Mouse (Mus musculus) ES-E14 (cell line): ENCODE measurements around the gene Fnip1. TPM values are rescaled to one million over a fixed set of nuclear protein-coding genes. Genes with fewer than 3 reads are reported as not detected.

Experiments used
- DNase-seq: peaks from one replicate; pipeline ENCODE4 v3.0.0-alpha.2; 2013; ENCODE audit warnings: low read depth, low spot score
- H3K27ac ChIP-seq: 2 replicates; pipeline ENCODE4 v1.5.1; 2012; ENCODE audit warnings: low read depth, mild to moderate bottlenecking, low read length, moderate library complexity, mixed read lengths; ENCODE audit not compliant: poor library complexity, insufficient read depth, severe bottlenecking
- H3K36me3 ChIP-seq: 2 replicates; pipeline ENCODE4 v1.6.1; 2012; ENCODE audit warnings: mild to moderate bottlenecking, low read length, moderate library complexity, mixed read lengths; ENCODE audit not compliant: control insufficient read depth, poor library complexity, insufficient read depth, severe bottlenecking
- H3K4me1 ChIP-seq, 2 experiments: fragments of 150-350 bp in 1 of 2; sonication (generic) in 1 of 2; 2 replicates each; pipeline ENCODE4 v1.6.1; 2012; ENCODE audit warnings: low read length in 2 of 2, mild to moderate bottlenecking in 1 of 2, mixed read lengths in 1 of 2; ENCODE audit not compliant: control insufficient read depth in 2 of 2, insufficient read depth in 2 of 2, poor library complexity in 1 of 2
- H3K4me3 ChIP-seq, 2 experiments: fragments of 150-350 bp in 1 of 2; sonication (generic) in 1 of 2; 2 replicates each; pipeline ENCODE4 v1.5.1; 2012; ENCODE audit warnings: low read length in 2 of 2, low read depth in 1 of 2, mild to moderate bottlenecking in 1 of 2, mixed read lengths in 1 of 2; ENCODE audit not compliant: insufficient read depth in 1 of 2, poor library complexity in 1 of 2, severe bottlenecking in 1 of 2
- H3K9ac ChIP-seq: 2 replicates; pipeline ENCODE4 v1.6.1; 2012; ENCODE audit warnings: low read depth, mild to moderate bottlenecking, low read length, mixed read lengths; ENCODE audit not compliant: poor library complexity, insufficient read depth, severe bottlenecking
- H3K9me3 ChIP-seq: fragments of 150-350 bp; sonication (generic); 2 replicates; pipeline ENCODE4 v1.6.1; 2012; ENCODE audit warnings: low read depth, mild to moderate bottlenecking, low read length; ENCODE audit not compliant: control insufficient read depth, insufficient read depth
- CHD2 ChIP-seq: IDR thresholded peaks from 2 replicates; pipeline ENCODE4 v1.6.1; 2014; ENCODE audit warnings: mild to moderate bottlenecking, low read depth, low read length, inconsistent platforms
- HCFC1 ChIP-seq: IDR thresholded peaks from 2 replicates; pipeline ENCODE4 v1.6.1; 2012; ENCODE audit warnings: low read length, inconsistent platforms, borderline replicate concordance; ENCODE audit not compliant: insufficient read depth
- MAFK ChIP-seq: IDR thresholded peaks from 2 replicates; pipeline ENCODE4 v1.6.1; 2014; ENCODE audit warnings: mild to moderate bottlenecking, low read depth, low read length, inconsistent platforms; ENCODE audit not compliant: insufficient read depth
- ZC3H11A ChIP-seq: IDR thresholded peaks from 2 replicates; pipeline ENCODE4 v1.6.1; 2012; ENCODE audit warnings: low read depth, mild to moderate bottlenecking, inconsistent platforms, low read length, borderline replicate concordance
- ZNF384 ChIP-seq: IDR thresholded peaks from 2 replicates; pipeline ENCODE4 v1.6.1; 2012; ENCODE audit warnings: low read depth, low read length, inconsistent platforms
- in situ Hi-C, 2 experiments: fragments of 600-800 bp; cut with MboI; formaldehyde crosslinking; loops; one replicate each; pipeline ENCODE4 v1.15.1; 2025; ENCODE audit warnings: low sequenced_read_pairs in 2 of 2, inconsistent platforms in 1 of 2; ENCODE audit not compliant: unreplicated experiment in 2 of 2
- total RNA-seq: library from RNA; depleted of rRNA; stranded (reverse); fragments of 300-350 nt; gene quantifications from 2 replicates; pipeline ENCODE4 v1.2.3, GENCODE M21; 2012

Fnip1 gene
- total RNA-seq, 1 experiment, result 13.9 TPM

GRCm38 (mm10) chr11:54426267-54426666, 11.7 kb upstream of the Fnip1 start:
- Histone ChIP-seq H3K4me3 (no peak overlapping the region), H3K4me1 (no peaks in the 10 kb centered on the region), H3K27ac (no peak overlapping the region), H3K9me3 (no peaks in the 10 kb centered on the region), H3K36me3 (no peaks in the 10 kb centered on the region), H3K9ac (no peak overlapping the region)
- in situ Hi-C loops, result no loop called here
- no peak for DNase-seq
- TF ChIP-seq ZC3H11A (no peak), MAFK (no peak), CHD2 (no peak), HCFC1 (no peak), ZNF384 (no peak)

GRCm38 (mm10) chr11:54427138-54427537, 10.9 kb upstream of the Fnip1 start:
- no peak overlapping the region for H3K4me3 ChIP-seq
- no peaks in the 10 kb centered on the region for H3K4me1 ChIP-seq
- no peaks in the 10 kb centered on the region for H3K9me3 ChIP-seq
- H3K27ac ChIP-seq, result no peak overlapping the region
- no peaks in the 10 kb centered on the region for H3K36me3 ChIP-seq
- in situ Hi-C loops, result no loop called here
- DNase-seq, result no peak
- H3K9ac ChIP-seq, result no peak overlapping the region
- no peak for TF ChIP-seq CHD2
- TF ChIP-seq ZC3H11A, result no peak
- no peak for TF ChIP-seq MAFK

- in situ Hi-C loops, result no loop called here
- Histone ChIP-seq H3K36me3 (no peaks in the 10 kb centered on the region), H3K4me3 (no peak overlapping the region), H3K4me1 (no peaks in the 10 kb centered on the region), H3K27ac (no peak overlapping the region), H3K9me3 (no peaks in the 10 kb centered on the region), H3K9ac (no peak overlapping the region)
- no peak for DNase-seq
- TF ChIP-seq ZC3H11A (no peak), CHD2 (no peak), ZNF384 (no peak), HCFC1 (no peak), MAFK (no peak)
These were observed 10.2 kb upstream of the Fnip1 start for GRCm38 (mm10) chr11:54427695-54428352.

GRCm38 (mm10) chr11:54429224-54429623, 8.8 kb upstream of the Fnip1 start:
- Histone ChIP-seq H3K27ac (no peak overlapping the region), H3K36me3 (no peaks in the 10 kb centered on the region), H3K9ac (no peak overlapping the region), H3K4me3 (no peak overlapping the region), H3K4me1 (no peaks in the 10 kb centered on the region), H3K9me3 (no peaks in the 10 kb centered on the region)
- in situ Hi-C loops, result no loop called here
- no peak for DNase-seq
- TF ChIP-seq ZNF384, result no peak
- no peak for TF ChIP-seq CHD2
- TF ChIP-seq HCFC1, result no peak
- no peak for TF ChIP-seq MAFK
- no peak for TF ChIP-seq ZC3H11A

- no peaks in the 10 kb centered on the region for H3K9me3 ChIP-seq
- H3K4me1 ChIP-seq, result peaks cover 0 to 3% of the 10 kb centered on the region in 2 experiments; a peak in 1 of 4 replicates
- DNase-seq, result no peak
- no peaks in the 10 kb centered on the region for H3K36me3 ChIP-seq
- no peak for TF ChIP-seq HCFC1
- no peak for TF ChIP-seq MAFK
- TF ChIP-seq CHD2, result no peak
- TF ChIP-seq ZNF384, result no peak
- no peak for TF ChIP-seq ZC3H11A
- no peak overlapping the region for H3K4me3 ChIP-seq
- in situ Hi-C loops, result no loop called here
- H3K27ac ChIP-seq, result no peak overlapping the region
- no peak overlapping the region for H3K9ac ChIP-seq
These were observed 2.2 kb upstream of the Fnip1 start for GRCm38 (mm10) chr11:54435797-54436196.
